ENCODE assay signal across 23 mouse cellular contexts in the genomic region with DNA sequence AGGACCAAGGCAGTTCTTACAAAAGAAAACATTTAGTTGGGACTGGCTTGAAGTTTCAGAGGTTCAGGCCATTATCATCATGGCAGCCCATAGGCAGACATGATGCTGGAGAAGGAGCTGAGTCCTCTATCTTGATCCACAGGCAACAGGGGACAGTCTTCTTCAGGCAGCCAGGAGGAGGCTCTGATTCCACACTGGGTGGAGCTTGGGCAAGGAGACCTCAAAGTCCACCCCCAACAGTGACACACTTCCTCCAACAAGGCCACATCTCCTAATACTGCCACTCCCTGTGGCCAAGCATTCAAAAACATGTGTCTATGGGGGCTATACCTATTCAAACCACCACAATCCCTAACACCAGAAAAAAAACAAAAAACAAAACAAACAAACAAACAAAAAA. TPM values are rescaled to one million over a fixed set of nuclear protein-coding genes. Genes with fewer than 3 reads are reported as not detected.
A peak's percentile ranks its signal among the peaks of the same experiment; 100 is the strongest.
DNase-seq lines count a peak whose midpoint lies in the region; ATAC-seq and TF ChIP-seq lines count a peak whose summit lies in the region.
"Had no signal": no experiment of that assay in that cellular context is flagged by ENCODE, and none has a peak within 500 bp of the region (broad histone marks: within the 10 kb centered on the region; RNA-seq: fewer than 3 reads in every experiment).

No protein-coding gene starts in this region.

- ATAC-seq in common myeloid progenitor, adult 5-6 weeks (replicated peaks; ENCODE audit: low read depth, poor library complexity, severe bottlenecking), result 0 out of 2 replicates have a peak, but pooled peaks have one; percentile 41
- ATAC-seq in hindbrain, postnatal 0 days, result no peak
- ATAC-seq: forebrain, embryonic 13.5 days had no signal

- TF ChIP-seq POLR2A in MEL (IDR thresholded peaks at IDR 0.05; ENCODE audit: control insufficient read depth in 1 of 2, insufficient read depth in 1 of 2, low read depth in 1 of 2, low read length in 2 of 2, poor library complexity in 1 of 2), result no peak
- TF ChIP-seq POLR2A in small intestine, adult 2 months (IDR thresholded peaks at IDR 0.05; ENCODE audit: low read depth, low read length), result no peak

- no peak for TF ChIP-seq EP300 in MEL (IDR thresholded peaks at IDR 0.05; ENCODE audit: low read depth in 1 of 2, low read length in 2 of 2)

- H3K4me2 ChIP-seq in hindbrain, postnatal 0 days (ENCODE audit: low read depth, low read length), result no peak overlapping the region
- H3K4me2 ChIP-seq: forebrain, embryonic 13.5 days; heart, embryonic 12.5 days; liver, embryonic 11.5 days; lung, embryonic 14.5 days; neural tube, embryonic 12.5 days had no signal

- H3K9me3 ChIP-seq in MEL (replicated peaks; ENCODE audit: insufficient read depth, low read length), result no peaks in the 10 kb centered on the region
- H3K9me3 ChIP-seq in hindbrain, postnatal 0 days (ENCODE audit: low read length), result no peaks in the 10 kb centered on the region
- H3K9me3 ChIP-seq: forebrain, embryonic 13.5 days; megakaryocyte, embryonic 14.5 days; neural tube, embryonic 12.5 days had no signal

- H3K27me3 ChIP-seq in MEL (ENCODE audit: control insufficient read depth in 1 of 2, insufficient read depth in 2 of 2, low read length in 2 of 2), result no peaks in the 10 kb centered on the region
- no peaks in the 10 kb centered on the region for H3K27me3 ChIP-seq in small intestine, adult 2 months (ENCODE audit: control insufficient read depth, insufficient read depth, low read length)
- no peaks in the 10 kb centered on the region for H3K27me3 ChIP-seq in hindbrain, postnatal 0 days (ENCODE audit: insufficient read depth, low read length)
- H3K27me3 ChIP-seq: forebrain, embryonic 13.5 days; heart, embryonic 12.5 days; megakaryocyte, embryonic 14.5 days; neural tube, embryonic 12.5 days had no signal

- no peak for TF ChIP-seq CTCF in MEL (IDR thresholded peaks at IDR 0.05 in 2 of 3, conservative IDR thresholded peaks at IDR 0.05 in 1 of 3; ENCODE audit: control insufficient read depth in 1 of 3, insufficient read depth in 1 of 3, low read depth in 2 of 3, low read length in 3 of 3, poor library complexity in 1 of 3, severe bottlenecking in 1 of 3)
- no peak for TF ChIP-seq CTCF in small intestine, adult 2 months (IDR thresholded peaks at IDR 0.05; ENCODE audit: extremely low read depth, insufficient read length, insufficient replicate concordance, low read depth, low read length)
- TF ChIP-seq CTCF in hindbrain, postnatal 0 days (IDR thresholded peaks at IDR 0.05; ENCODE audit: low read depth), result no peak

- H3K4me1 ChIP-seq in MEL (ENCODE audit: control insufficient read depth in 1 of 2, insufficient read depth in 2 of 2, low read length in 2 of 2), result 0 out of 4 replicates have a peak, but pooled peaks cover 0 to 6% of the 10 kb centered on the region in 2 experiments
- peaks cover 10% of the 10 kb centered on the region for H3K4me1 ChIP-seq in small intestine, adult 2 months (ENCODE audit: control insufficient read depth, insufficient read depth, insufficient read length, low read length)
- no peaks in the 10 kb centered on the region for H3K4me1 ChIP-seq in hindbrain, postnatal 0 days (ENCODE audit: insufficient read depth, low read length)
- H3K4me1 ChIP-seq: forebrain, embryonic 13.5 days; heart, embryonic 12.5 days; neural tube, embryonic 12.5 days had no signal

- H3K79me2 ChIP-seq in MEL (ENCODE audit: control insufficient read depth, insufficient read depth, low read length, poor library complexity), result no peaks in the 10 kb centered on the region

- TF ChIP-seq RAD21 in MEL (IDR thresholded peaks at IDR 0.05; ENCODE audit: low read depth, low read length), result no peak

- H3K9ac ChIP-seq in MEL (ENCODE audit: control insufficient read depth, low read depth, low read length, poor library complexity, severe bottlenecking), result no peak overlapping the region
- no peak overlapping the region for H3K9ac ChIP-seq in hindbrain, postnatal 0 days (replicated peaks; ENCODE audit: low read length)
- H3K9ac ChIP-seq: forebrain, embryonic 13.5 days; heart, embryonic 12.5 days; lung, embryonic 14.5 days; neural tube, embryonic 12.5 days had no signal

- H3K36me3 ChIP-seq in MEL (ENCODE audit: control insufficient read depth in 1 of 2, insufficient read depth in 2 of 2, low read length in 2 of 2), result no peaks in the 10 kb centered on the region
- no peaks in the 10 kb centered on the region for H3K36me3 ChIP-seq in small intestine, adult 2 months (ENCODE audit: control insufficient read depth, insufficient read depth, low read length)
- H3K36me3 ChIP-seq in hindbrain, postnatal 0 days (ENCODE audit: insufficient read depth, low read length), result no peaks in the 10 kb centered on the region
- H3K36me3 ChIP-seq: heart, embryonic 12.5 days; neural tube, embryonic 12.5 days had no signal

- no peak overlapping the region for H3K4me3 ChIP-seq in MEL (ENCODE audit: control insufficient read depth in 1 of 2, insufficient read depth in 1 of 2, low read depth in 2 of 2, low read length in 2 of 2)
- H3K4me3 ChIP-seq in small intestine, adult 2 months (ENCODE audit: low read depth, low read length), result no peak overlapping the region
- H3K4me3 ChIP-seq in hindbrain, postnatal 0 days (ENCODE audit: low read length), result no peak overlapping the region
- H3K4me3 ChIP-seq: forebrain, embryonic 13.5 days; gastrocnemius, adult 2 months; heart, embryonic 12.5 days; neural tube, embryonic 12.5 days had no signal

- DNase-seq in lung, postnatal 36 days, result peak; percentile 40
- DNase-seq in lung, adult 18-20 months, result no peak
- peak; percentile 46 for DNase-seq in MEL (ENCODE audit: low read depth, low spot score)
- no peak for DNase-seq in hindbrain, postnatal 0 days (ENCODE audit: low spot score)
- DNase-seq in right cerebral cortex, adult 2 months (ENCODE audit: low spot score in 2 of 2), result no peak
- DNase-seq: cerebellum, adult 2 months; cerebellum, postnatal 25 days; embryo, embryonic 11 days; gastrocnemius, adult 2 months; heart, postnatal 10 days; midbrain, embryonic 14.5 days; retina, postnatal 1 day; thymus, adult 18-20 months; thymus, postnatal 36 days had no signal

- H3K27ac ChIP-seq in MEL (ENCODE audit: control insufficient read depth, low read depth, low read length), result no peak overlapping the region
- 0 out of 2 replicates have a peak overlapping the region, but pooled peaks have one; percentile 21 for H3K27ac ChIP-seq in small intestine, adult 2 months (ENCODE audit: insufficient read depth, low read depth, low read length)
- H3K27ac ChIP-seq in hindbrain, postnatal 0 days, result no peak overlapping the region
- H3K27ac ChIP-seq: forebrain, embryonic 13.5 days; kidney, postnatal 0 days; neural tube, embryonic 12.5 days had no signal

TF ChIP-seq in MEL, 35 proteins besides CTCF, POLR2A, EP300 and RAD21:
- no peak for TF ChIP-seq E2F4 (IDR thresholded peaks at IDR 0.05; ENCODE audit: borderline replicate concordance, low read depth, low read length)
- TF ChIP-seq MYC (IDR thresholded peaks at IDR 0.05; ENCODE audit: low read depth, low read length), result no peak
- TF ChIP-seq ETS1 (IDR thresholded peaks at IDR 0.05; ENCODE audit: low read depth, low read length), result no peak
- TF ChIP-seq NRF1 (IDR thresholded peaks at IDR 0.05; ENCODE audit: insufficient read depth, low read depth, low read length, poor library complexity, severe bottlenecking), result no peak
- no peak for TF ChIP-seq KAT2A (conservative IDR thresholded peaks at IDR 0.05; ENCODE audit: low read depth, low read length)
- no peak for TF ChIP-seq CHD2 (IDR thresholded peaks at IDR 0.05; ENCODE audit: low read length)
- no peak for TF ChIP-seq POLR2AphosphoS2 (IDR thresholded peaks at IDR 0.05; ENCODE audit: low read length)

RNA-seq across cellular contexts. Expression of gene Casp8, which starts 21.9 kb away (rescaled TPM):
- total RNA-seq in MEL (2012; rRNA removed), result 15.1 and 15.2 TPM in 2 replicates
- polyA plus RNA-seq in MEL (2012; ENCODE audit: insufficient read depth in 1 of 2, insufficient read length in 2 of 2, low read depth in 1 of 2, low replicate concordance in 2 of 2, missing spikeins in 1 of 2), result 10 to 100 TPM in 1 of 2 experiments, not detected in 1; 17.5 TPM
- 112 and 118 TPM in 2 replicates for total RNA-seq in common myeloid progenitor, adult 5-6 weeks (2017)
- polyA plus RNA-seq in small intestine, adult 2 months (2012; rRNA removed), result 4.1 and 9.4 TPM in 2 replicates
- total RNA-seq in hindbrain, postnatal 0 days (2014; rRNA removed), result 2.8 and 3.0 TPM in 2 replicates
- polyA plus RNA-seq in hindbrain, postnatal 0 days (2015; fragmentation: Nextera tagmentation; extraction: Ambion mirVana), result 5.0 and 5.4 TPM in 2 replicates

Comparison
In these comparisons a context has a peak if more than half of its experiments do, and no peak if none do; other contexts are left out.
1. DNase-seq: peak in lung, postnatal 36 days (single experiment) and MEL (single experiment); none in lung, adult 18-20 months (0 of 2), hindbrain, postnatal 0 days (single experiment) and right cerebral cortex, adult 2 months (0 of 2).